Mouse (Mus musculus): Measurements from ENCODE around the gene Fbxo31. TPM values are rescaled to one million over a fixed set of nuclear protein-coding genes. Genes with fewer than 3 reads are reported as not detected.

Fbxo31 gene
- polyA plus RNA-seq, 1 experiment from 2014 or later = 20.3 TPM

Other genes with a start within 250 kb of the Fbxo31 start
- gene 1700018B08Rik, start 34.5 kb downstream of the Fbxo31 start, polyA plus RNA-seq (2016; fragmentation: Nextera tagmentation; extraction: Ambion mirVana) = not detected in 2 replicates
- 280 and 292 TPM in 2 replicates for gene Map1lc3b, start 11.6 kb upstream of the Fbxo31 start, polyA plus RNA-seq (2016; fragmentation: Nextera tagmentation; extraction: Ambion mirVana)
- 27.7 TPM in 2 replicates for gene Zcchc14, start 74.1 kb upstream of the Fbxo31 start, polyA plus RNA-seq (2016; fragmentation: Nextera tagmentation; extraction: Ambion mirVana)
- gene Jph3, start 150.8 kb upstream of the Fbxo31 start, polyA plus RNA-seq (2016; fragmentation: Nextera tagmentation; extraction: Ambion mirVana) = 35.8 and 39.1 TPM in 2 replicates

Measured in midbrain, embryonic 12.5 days (tissue).